Mouse (Mus musculus): ENCODE measurements around the gene Neurod2. TPM values are rescaled to one million over a fixed set of nuclear protein-coding genes. Genes with fewer than 3 reads are reported as not detected.

Neurod2 gene
- 10.0 and 11.2 TPM in 2 replicates for polyA plus RNA-seq (2016; fragmentation: Nextera tagmentation; extraction: Ambion mirVana)

DNA sequence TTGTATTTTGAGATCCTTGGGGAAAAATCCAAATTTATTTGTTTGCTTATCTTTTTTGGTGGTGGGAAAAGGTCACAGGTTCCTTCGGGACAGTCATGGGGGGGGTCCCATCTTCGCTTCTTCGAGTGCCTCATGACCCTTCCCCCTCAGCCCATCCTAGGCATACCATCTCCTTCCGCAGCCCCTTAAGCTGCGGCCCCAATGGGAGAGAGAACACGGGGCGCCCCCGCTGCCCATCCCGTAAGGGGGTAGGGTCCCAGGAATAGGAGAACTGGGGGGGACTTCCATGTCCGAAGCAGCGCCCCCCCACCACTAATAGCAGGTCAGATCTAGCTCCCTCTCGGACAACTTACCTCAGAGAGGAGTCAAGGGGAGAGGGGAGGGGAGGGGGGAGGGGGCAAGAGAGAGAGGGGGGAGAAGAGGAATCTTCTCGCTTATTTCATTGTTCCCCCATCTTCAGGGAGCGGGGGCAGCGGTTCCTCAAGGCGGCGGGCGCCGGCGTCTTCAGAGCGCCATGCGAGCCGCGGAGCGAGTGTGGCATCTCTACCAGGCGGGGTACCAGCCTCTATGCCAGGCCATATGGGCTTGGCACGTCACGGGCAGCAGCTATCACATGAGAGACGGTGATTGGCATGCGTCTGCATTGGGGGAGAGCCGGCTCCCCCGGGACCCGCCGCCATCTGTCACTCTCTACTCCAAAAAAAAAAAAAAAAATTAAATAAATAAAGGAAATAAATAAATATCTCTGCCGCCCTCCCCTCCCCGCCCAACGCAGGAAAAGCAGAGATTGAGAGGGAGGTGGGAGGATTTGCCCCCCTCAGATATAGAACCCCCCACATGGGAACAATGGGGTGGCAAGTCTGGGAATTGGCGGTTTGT lies at the start of gene Neurod2:
TSS of gene Neurod2 (minus strand) at position 568 of the 879 bp plus-strand sequence.
- peak within 1 kb of the TSS; percentile 55 for H3K4me2 ChIP-seq (replicated peaks)
- 1% methylated on average over 38 of the region's 38 CpGs for WGBS
- ATAC-seq (ENCODE audit: low FRiP score, low read depth) = no peak
- no peaks in the 10 kb centered on the region for H3K36me3 ChIP-seq
- no peaks in the 10 kb centered on the region for H3K9me3 ChIP-seq
- H3K9ac ChIP-seq = peak within 1 kb of the TSS; percentile 55
- H3K4me1 ChIP-seq = peaks cover 38% of the 10 kb centered on the region
- H3K27me3 ChIP-seq (replicated peaks) = peaks cover 98% of the 10 kb centered on the region
- no peak within 1 kb of the TSS for H3K27ac ChIP-seq
- H3K4me3 ChIP-seq = peak within 1 kb of the TSS; percentile 44

DNA sequence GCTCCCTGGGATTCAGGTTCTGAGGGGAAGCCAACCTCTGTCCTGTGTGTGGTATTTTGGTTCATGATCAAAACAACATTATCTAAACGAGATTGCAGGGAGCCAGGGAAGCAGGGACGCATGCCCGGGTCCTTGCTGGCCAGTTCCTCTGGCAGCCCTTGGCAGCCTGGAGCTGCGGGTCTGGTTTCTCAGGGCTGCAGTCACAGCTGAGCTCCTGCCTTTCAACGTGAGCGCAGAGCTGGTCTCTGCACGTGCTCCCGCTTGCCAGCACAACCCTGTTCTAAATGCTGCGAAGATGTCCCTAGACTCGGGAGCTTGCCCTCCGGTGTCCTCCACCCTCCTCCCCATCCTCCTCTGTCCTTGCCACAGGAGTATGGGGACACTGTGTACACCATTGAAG lies 48.3 kb upstream of the Neurod2 start:
- H3K27me3 ChIP-seq (replicated peaks) = no peaks in the 10 kb centered on the region
- no peaks in the 10 kb centered on the region for H3K4me1 ChIP-seq
- WGBS = 90% methylated on average over 11 of the region's 11 CpGs
- no peak overlapping the region for H3K27ac ChIP-seq
- H3K4me2 ChIP-seq (replicated peaks) = no peak overlapping the region
- no peak for ATAC-seq (ENCODE audit: low FRiP score, low read depth)
- no peak overlapping the region for H3K9ac ChIP-seq
- no peak overlapping the region for H3K4me3 ChIP-seq
- H3K9me3 ChIP-seq = no peaks in the 10 kb centered on the region
- H3K36me3 ChIP-seq = peaks cover 70% of the 10 kb centered on the region

DNA sequence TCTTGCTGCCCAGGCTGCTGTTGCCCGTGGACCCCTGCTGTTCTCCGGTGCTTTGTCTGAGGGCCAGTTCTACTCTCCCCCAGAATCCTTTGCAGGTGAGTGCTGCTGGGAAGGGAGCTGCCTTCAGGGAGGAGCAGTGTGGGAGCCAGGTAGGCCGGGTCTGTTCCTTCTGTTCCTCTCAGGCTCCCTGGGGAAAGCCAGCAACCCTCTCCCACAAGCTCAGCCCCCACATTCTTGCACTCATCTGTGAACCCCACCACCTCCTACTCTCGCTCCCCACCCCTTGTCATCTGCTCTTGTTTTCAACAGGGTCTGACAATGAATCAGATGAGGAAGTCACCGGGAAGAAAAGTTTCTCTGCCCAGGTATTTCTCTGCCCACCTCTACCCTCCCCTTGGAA lies 47.3 kb upstream of the Neurod2 start:
- Histone ChIP-seq H3K9ac (no peak overlapping the region), H3K9me3 (no peaks in the 10 kb centered on the region), H3K27ac (no peak overlapping the region), H3K4me2 (replicated peaks) (no peak overlapping the region), H3K27me3 (replicated peaks) (no peaks in the 10 kb centered on the region), H3K4me3 (no peak overlapping the region), H3K36me3 (peaks cover 70% of the 10 kb centered on the region), H3K4me1 (peaks cover 5% of the 10 kb centered on the region)
- ATAC-seq (ENCODE audit: low FRiP score, low read depth) = no peak
- 64% methylated on average over 5 of the region's 5 CpGs for WGBS

DNA sequence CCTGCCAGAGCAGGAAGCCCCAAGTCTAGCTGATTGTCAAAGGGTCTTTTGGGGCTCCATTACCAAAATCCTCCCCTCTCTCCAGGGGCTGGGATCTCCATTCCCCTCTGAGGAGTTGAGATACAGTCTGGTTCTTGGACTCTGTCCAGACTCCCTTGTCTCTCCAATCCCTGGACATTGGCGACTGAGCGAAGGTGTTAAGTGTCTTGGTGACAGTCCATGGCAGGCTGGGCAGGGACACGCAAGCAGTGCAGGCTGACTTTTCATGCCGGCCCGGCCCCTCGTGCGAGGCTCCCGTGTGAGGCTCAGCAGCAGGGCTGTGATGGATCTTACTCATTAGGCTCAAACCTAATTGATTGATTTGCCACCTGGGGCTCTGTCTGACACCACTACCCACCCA lies 44.8 kb upstream of the Neurod2 start:
- Histone ChIP-seq H3K4me3 (no peak overlapping the region), H3K4me2 (replicated peaks) (no peak overlapping the region), H3K36me3 (peaks cover 51% of the 10 kb centered on the region), H3K27me3 (replicated peaks) (no peaks in the 10 kb centered on the region), H3K27ac (no peak overlapping the region), H3K4me1 (peaks cover 21% of the 10 kb centered on the region), H3K9me3 (no peaks in the 10 kb centered on the region), H3K9ac (no peak overlapping the region)
- 87% methylated on average over 8 of the region's 8 CpGs for WGBS
- no peak for ATAC-seq (ENCODE audit: low FRiP score, low read depth)

DNA sequence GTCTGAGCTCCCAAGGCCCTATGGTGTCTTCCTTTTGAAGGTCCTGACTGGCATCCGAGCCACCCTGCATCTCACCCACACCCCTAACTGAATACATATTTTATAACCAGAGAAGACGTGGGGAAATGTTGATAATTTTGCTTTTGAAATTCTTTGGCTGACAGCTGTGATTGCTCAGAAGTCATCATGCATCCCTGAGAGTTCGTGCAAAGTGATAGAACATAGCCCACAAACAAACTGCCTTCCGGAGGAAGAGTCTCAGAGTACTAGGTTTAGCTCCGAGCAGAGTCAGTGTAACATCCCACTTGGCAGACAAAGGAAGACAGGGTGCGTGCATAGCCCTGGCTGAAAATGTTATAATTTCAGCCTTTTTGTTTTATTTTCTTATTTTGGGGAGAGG lies 43.8 kb upstream of the Neurod2 start:
- Histone ChIP-seq H3K36me3 (peaks cover 41% of the 10 kb centered on the region), H3K4me3 (no peak overlapping the region)
- no peak for ATAC-seq (ENCODE audit: low FRiP score, low read depth)

DNA sequence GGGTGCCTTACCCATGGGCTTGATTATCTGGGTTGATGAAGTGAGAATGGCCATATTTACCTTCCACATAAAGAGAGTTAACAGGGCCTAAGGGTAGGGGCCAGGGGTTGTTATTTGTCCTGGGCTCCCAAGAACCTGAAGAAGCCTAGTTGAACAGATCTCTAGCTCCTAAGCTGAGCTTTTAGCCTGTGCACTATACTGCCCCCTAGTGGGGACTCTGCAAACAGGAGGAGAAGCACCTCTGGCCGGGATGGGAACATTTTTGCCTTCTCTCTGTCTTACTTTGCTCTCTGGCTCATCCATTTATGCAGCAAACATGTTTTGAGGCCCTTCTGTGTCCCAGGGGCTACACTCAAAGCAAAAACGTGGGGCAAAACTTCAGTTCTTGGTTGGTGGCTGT lies 43.0 kb upstream of the Neurod2 start:
- Histone ChIP-seq H3K9me3 (no peaks in the 10 kb centered on the region), H3K4me1 (peaks cover 21% of the 10 kb centered on the region), H3K27me3 (replicated peaks) (no peaks in the 10 kb centered on the region), H3K4me3 (no peak overlapping the region), H3K4me2 (replicated peaks) (no peak overlapping the region), H3K9ac (no peak overlapping the region), H3K27ac (no peak overlapping the region), H3K36me3 (peaks cover 32% of the 10 kb centered on the region)
- 10% methylated on average over 2 of the region's 2 CpGs for WGBS
- no peak for ATAC-seq (ENCODE audit: low FRiP score, low read depth)

More for the DNA sequence above, 43.8 kb upstream of the Neurod2 start:
- H3K27ac ChIP-seq = no peak overlapping the region
- 90% methylated on average over 6 of the region's 6 CpGs for WGBS
- no peak overlapping the region for H3K4me2 ChIP-seq (replicated peaks)
- no peaks in the 10 kb centered on the region for H3K9me3 ChIP-seq
- H3K27me3 ChIP-seq (replicated peaks) = no peaks in the 10 kb centered on the region
- H3K9ac ChIP-seq = no peak overlapping the region
- peaks cover 21% of the 10 kb centered on the region for H3K4me1 ChIP-seq

DNA sequence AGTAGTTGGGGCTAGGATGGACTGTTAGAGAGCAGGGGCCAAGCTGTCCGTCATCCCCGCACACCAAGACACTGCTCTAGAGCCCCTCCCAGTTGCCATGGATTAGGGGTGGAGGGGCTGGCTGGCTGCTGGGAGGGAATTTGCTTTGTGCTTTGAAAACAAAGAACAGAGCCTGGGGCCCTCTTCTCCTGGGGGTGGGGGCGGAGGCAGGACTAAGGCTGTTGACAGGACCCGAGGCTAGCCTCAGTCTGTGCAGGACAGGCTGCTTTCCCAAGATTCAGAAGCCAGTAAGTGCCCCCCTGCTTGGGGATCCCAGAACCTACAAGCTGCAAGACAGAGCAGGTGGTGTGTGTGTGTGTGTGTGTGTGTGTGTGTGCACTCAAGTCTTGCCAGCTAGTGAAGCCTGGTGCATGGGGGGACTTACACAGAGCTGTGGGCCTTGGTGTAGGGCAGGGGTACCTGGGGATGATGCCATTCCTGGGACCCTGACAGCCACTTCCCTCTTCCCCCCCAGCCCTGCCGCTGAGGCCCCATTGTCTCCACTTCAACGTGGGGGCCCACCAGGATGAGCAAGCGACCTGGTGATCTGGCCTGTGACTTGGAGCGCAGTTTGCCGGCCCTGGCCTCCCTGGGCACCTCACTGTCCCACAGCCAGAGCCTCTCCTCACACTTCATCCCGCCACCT lies 42.2 kb upstream of the Neurod2 start:
- no peak overlapping the region for H3K4me3 ChIP-seq
- H3K9ac ChIP-seq = no peak overlapping the region; the same call in 1 of the 2 replicates
- no peak overlapping the region for H3K27ac ChIP-seq

DNA sequence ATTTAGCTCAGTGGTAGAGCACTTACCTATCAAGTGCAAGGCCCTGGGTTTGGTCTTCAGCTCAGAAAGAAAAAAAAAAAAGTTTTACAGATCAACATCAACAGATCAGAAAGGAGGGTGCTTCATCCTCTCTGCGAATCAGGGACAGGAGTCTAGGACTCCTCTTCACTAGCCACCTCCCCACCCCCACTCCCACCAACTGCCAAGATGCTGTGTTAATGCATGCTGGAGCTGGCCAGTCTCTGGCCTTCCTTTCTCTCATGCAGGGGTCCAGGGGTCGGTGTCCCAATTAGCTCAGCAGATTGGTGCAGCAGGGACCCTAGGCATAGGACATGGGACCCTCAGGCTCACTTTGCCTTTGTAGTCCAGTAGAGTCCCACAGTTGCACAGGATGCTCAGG lies 41.1 kb upstream of the Neurod2 start:
- H3K27ac ChIP-seq = no peak overlapping the region
- peaks cover 14% of the 10 kb centered on the region for H3K36me3 ChIP-seq
- no peak for ATAC-seq (ENCODE audit: low FRiP score, low read depth)
- H3K9me3 ChIP-seq = no peaks in the 10 kb centered on the region
- 84% methylated on average over 2 of the region's 2 CpGs for WGBS
- peaks cover 21% of the 10 kb centered on the region for H3K4me1 ChIP-seq
- H3K27me3 ChIP-seq (replicated peaks) = no peaks in the 10 kb centered on the region
- H3K4me2 ChIP-seq (replicated peaks) = no peak overlapping the region
- no peak overlapping the region for H3K4me3 ChIP-seq
- H3K9ac ChIP-seq = no peak overlapping the region

More for the DNA sequence above, 42.2 kb upstream of the Neurod2 start:
- peak; percentile 61; the same call in 1 of the 2 replicates for ATAC-seq (ENCODE audit: low FRiP score, low read depth)
- Histone ChIP-seq H3K36me3 (peaks cover 25% of the 10 kb centered on the region), H3K9me3 (no peaks in the 10 kb centered on the region), H3K4me2 (replicated peaks) (peak overlapping the region; percentile 18; the same call in 1 of the 2 replicates), H3K4me1 (peaks cover 21% of the 10 kb centered on the region), H3K27me3 (replicated peaks) (no peaks in the 10 kb centered on the region)
- 26% methylated on average over 10 of the region's 10 CpGs for WGBS

DNA sequence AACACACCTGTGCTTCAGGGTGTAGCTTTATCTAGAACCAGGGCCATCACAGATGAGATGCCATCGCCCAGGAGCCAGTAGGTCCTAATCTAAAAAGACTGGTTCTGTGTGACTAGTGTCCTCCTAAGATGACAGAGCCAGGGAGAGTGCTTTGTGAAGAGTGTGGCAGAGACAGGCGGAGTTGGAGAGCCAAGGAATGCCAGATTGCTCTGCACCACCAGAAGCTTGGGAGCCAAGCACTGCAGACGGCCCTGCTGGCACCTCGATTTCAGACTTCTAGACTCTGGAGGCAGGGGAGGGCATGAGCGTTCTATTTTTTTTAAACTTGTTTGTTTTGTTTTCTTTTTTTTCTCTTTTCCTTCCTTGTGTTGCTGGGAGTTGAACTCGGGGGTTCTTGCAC lies 39.9 kb upstream of the Neurod2 start:
- no peak overlapping the region for H3K9ac ChIP-seq
- H3K27ac ChIP-seq = no peak overlapping the region
- H3K9me3 ChIP-seq = no peaks in the 10 kb centered on the region
- peaks cover 1% of the 10 kb centered on the region; the same call in 1 of the 2 replicates for H3K36me3 ChIP-seq
- H3K27me3 ChIP-seq (replicated peaks) = no peaks in the 10 kb centered on the region
- H3K4me3 ChIP-seq = no peak overlapping the region
- WGBS = 87% methylated on average over 6 of the region's 6 CpGs
- H3K4me1 ChIP-seq = peaks cover 21% of the 10 kb centered on the region
- ATAC-seq (ENCODE audit: low FRiP score, low read depth) = no peak
- H3K4me2 ChIP-seq (replicated peaks) = no peak overlapping the region

DNA sequence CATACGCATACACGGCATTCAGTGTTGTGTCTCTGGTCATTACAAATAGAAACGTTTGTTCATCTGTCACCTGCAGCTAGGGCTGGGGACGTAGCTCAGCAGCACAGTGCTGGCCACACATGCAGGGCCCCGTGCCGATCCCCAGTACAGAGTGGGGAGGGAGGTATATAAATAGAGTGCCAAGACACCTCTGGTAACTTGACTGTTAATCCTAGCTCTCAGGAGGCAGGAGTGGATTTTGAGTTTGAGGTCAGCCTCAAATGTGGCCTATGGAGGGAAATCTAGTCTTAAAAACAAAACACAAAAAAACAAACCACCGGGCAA lies 38.4 kb upstream of the Neurod2 start:
- Histone ChIP-seq H3K4me2 (replicated peaks) (no peak overlapping the region), H3K4me3 (no peak overlapping the region), H3K36me3 (no peaks in the 10 kb centered on the region), H3K4me1 (peaks cover 21% of the 10 kb centered on the region), H3K27me3 (replicated peaks) (no peaks in the 10 kb centered on the region), H3K9me3 (no peaks in the 10 kb centered on the region), H3K9ac (no peak overlapping the region), H3K27ac (no peak overlapping the region)
- no peak for ATAC-seq (ENCODE audit: low FRiP score, low read depth)
- 89% methylated on average over 7 of the region's 7 CpGs for WGBS

DNA sequence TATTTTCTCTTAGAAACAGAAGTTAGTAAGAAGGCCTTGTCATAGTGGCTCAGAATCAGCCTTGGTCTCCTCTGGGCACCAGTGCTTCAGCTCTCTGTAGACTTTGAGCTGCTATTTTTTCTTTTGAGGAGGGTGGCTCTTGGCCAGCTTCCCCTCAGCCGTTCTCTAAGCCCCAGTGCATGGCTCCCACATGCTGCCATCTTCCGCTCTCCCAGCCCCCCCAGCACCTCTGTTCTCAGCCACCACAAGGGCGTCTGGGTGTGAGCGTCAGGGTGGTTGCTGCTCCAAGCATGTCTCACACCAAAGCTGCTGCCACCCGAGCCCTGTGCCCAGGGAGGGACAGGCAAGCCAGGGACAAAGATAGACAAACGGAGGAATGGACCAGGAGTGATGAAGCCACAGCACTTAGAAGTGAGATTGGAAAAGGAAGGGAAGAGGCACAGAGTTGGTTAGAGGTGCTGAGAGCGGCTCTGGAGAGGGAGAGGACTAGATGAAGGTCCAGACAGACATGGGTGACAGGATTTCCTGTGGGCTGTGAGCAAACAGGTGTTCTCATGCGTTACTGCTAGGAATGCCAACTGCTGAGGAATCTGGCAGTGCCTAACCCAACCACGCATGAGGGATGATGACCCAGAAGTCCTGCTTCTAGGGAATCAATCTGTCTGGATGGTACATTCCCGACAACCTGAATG lies 37.9 kb upstream of the Neurod2 start:
- no peak overlapping the region for H3K9ac ChIP-seq
- ATAC-seq (ENCODE audit: low FRiP score, low read depth) = no peak
- peaks cover 21% of the 10 kb centered on the region for H3K4me1 ChIP-seq
- no peak overlapping the region for H3K27ac ChIP-seq
- H3K27me3 ChIP-seq (replicated peaks) = no peaks in the 10 kb centered on the region
- WGBS = 89% methylated on average over 10 of the region's 10 CpGs
- H3K36me3 ChIP-seq = no peaks in the 10 kb centered on the region
- H3K9me3 ChIP-seq = no peaks in the 10 kb centered on the region
- H3K4me2 ChIP-seq (replicated peaks) = no peak overlapping the region
- H3K4me3 ChIP-seq = no peak overlapping the region

DNA sequence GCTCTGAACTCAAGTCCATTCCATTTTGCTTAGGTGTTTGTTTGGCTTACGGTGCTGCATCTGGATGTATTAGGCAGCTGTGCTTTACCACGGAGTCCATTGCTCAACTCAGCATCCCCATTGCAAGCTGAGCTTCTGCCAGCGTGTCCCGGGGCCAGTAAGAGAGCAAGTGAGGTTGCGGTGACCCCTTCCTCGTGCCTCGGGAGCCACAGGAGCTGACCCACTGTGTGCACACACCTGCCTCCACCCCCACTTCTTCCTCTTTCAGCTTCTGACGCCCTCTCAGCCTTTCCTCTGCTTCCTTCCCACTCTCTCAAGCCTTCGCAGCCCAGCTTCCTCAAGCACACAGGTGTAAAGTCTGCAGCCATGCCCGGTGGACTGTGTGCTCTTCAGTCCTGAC lies 36.8 kb upstream of the Neurod2 start:
- no peak for ATAC-seq (ENCODE audit: low FRiP score, low read depth)
- no peak overlapping the region for H3K9ac ChIP-seq
- WGBS = 75% methylated on average over 10 of the region's 10 CpGs

More for the DNA sequence above, 36.8 kb upstream of the Neurod2 start:
- no peak overlapping the region for H3K4me3 ChIP-seq
- no peak overlapping the region for H3K27ac ChIP-seq
- H3K9me3 ChIP-seq = no peaks in the 10 kb centered on the region
- H3K36me3 ChIP-seq = no peaks in the 10 kb centered on the region
- H3K4me1 ChIP-seq = peaks cover 22% of the 10 kb centered on the region
- H3K4me2 ChIP-seq (replicated peaks) = no peak overlapping the region
- no peaks in the 10 kb centered on the region for H3K27me3 ChIP-seq (replicated peaks)
